Comparison of ENCODE assay signal across 8 mouse cellular contexts in genomic region chr4:9096809-9097700, GRCm38 (mm10).
A peak's percentile ranks its signal among the peaks of the same experiment; 100 is the strongest.
DNase-seq lines count a peak whose midpoint lies in the region; ATAC-seq and TF ChIP-seq lines count a peak whose summit lies in the region.

No protein-coding gene starts in this region.

- H3K27ac ChIP-seq in ES-E14 (ENCODE audit: insufficient read depth, low read depth, low read length, poor library complexity, severe bottlenecking): no peak overlapping the region
- H3K27ac ChIP-seq in forebrain, postnatal 0 days (ENCODE audit: low read depth, low read length): no peak overlapping the region
- H3K27ac ChIP-seq in layer of hippocampus, adult 2 months: no peak overlapping the region
- no peak overlapping the region for H3K27ac ChIP-seq in lung, embryonic 14.5 days (ENCODE audit: low read depth)
- no peak overlapping the region for H3K27ac ChIP-seq in thymus, adult 2 months (ENCODE audit: control insufficient read depth, insufficient read depth, low read length)

- no peak overlapping the region; a peak in 1 of 4 replicates for H3K4me3 ChIP-seq in ES-E14 (ENCODE audit: insufficient read depth in 1 of 2, low read depth in 1 of 2, low read length in 2 of 2, poor library complexity in 1 of 2, severe bottlenecking in 1 of 2)
- no peak overlapping the region for H3K4me3 ChIP-seq in forebrain, postnatal 0 days (ENCODE audit: low read depth, low read length)
- peak overlapping the region; percentile 30; the same call in 1 of the 2 replicates for H3K4me3 ChIP-seq in layer of hippocampus, adult 2 months
- no peak overlapping the region for H3K4me3 ChIP-seq in lung, embryonic 14.5 days (ENCODE audit: low read depth, low read length)
- H3K4me3 ChIP-seq in thymus, adult 2 months (ENCODE audit: control insufficient read depth, insufficient read depth, low read length): no peak overlapping the region

- TF ChIP-seq CTCF in forebrain, postnatal 0 days (IDR thresholded peaks at IDR 0.05; ENCODE audit: low read depth): peak; percentile 97
- TF ChIP-seq CTCF in layer of hippocampus, adult 2 months (conservative IDR thresholded peaks at IDR 0.05): peak; percentile 100
- peak; percentile 98 for TF ChIP-seq CTCF in lung, embryonic 14.5 days (IDR thresholded peaks at IDR 0.05; ENCODE audit: low read depth)
- peak; percentile 65; the same call in 1 of the 2 replicates for TF ChIP-seq CTCF in thymus, adult 2 months (IDR thresholded peaks at IDR 0.05; ENCODE audit: borderline replicate concordance, control insufficient read depth, extremely low read depth, insufficient read depth, low read length, poor library complexity)

- peak; percentile 78 for ATAC-seq in forebrain, postnatal 0 days
- peak; percentile 50; the same call in 1 of the 2 replicates for ATAC-seq in lung, embryonic 14.5 days (ENCODE audit: insufficient read depth)

- H3K36me3 ChIP-seq in ES-E14 (ENCODE audit: control insufficient read depth, insufficient read depth, low read length, poor library complexity, severe bottlenecking): no peaks in the 10 kb centered on the region
- H3K36me3 ChIP-seq in forebrain, postnatal 0 days (ENCODE audit: insufficient read depth): no peaks in the 10 kb centered on the region
- H3K36me3 ChIP-seq in lung, embryonic 14.5 days (ENCODE audit: insufficient read depth): no peaks in the 10 kb centered on the region
- H3K36me3 ChIP-seq in thymus, adult 2 months (ENCODE audit: control insufficient read depth, insufficient read depth, low read length): no peaks in the 10 kb centered on the region

- no peaks in the 10 kb centered on the region for H3K9me3 ChIP-seq in ES-E14 (ENCODE audit: control insufficient read depth, insufficient read depth, low read depth, low read length)
- no peaks in the 10 kb centered on the region for H3K9me3 ChIP-seq in forebrain, postnatal 0 days (ENCODE audit: low read length)
- H3K9me3 ChIP-seq in lung, embryonic 14.5 days (ENCODE audit: low read depth, low read length): no peaks in the 10 kb centered on the region

- in situ Hi-C loops in ES-E14 (cut with MboI; ENCODE audit: low sequenced_read_pairs in 2 of 2, unreplicated experiment in 2 of 2): loop anchor here in 1 of 2 experiments (10.0 kb wide), 1 partner anchor 502 kb away; no protein-coding TSS in a partner anchor

- H3K27me3 ChIP-seq in forebrain, postnatal 0 days (ENCODE audit: insufficient read depth, low read length): no peaks in the 10 kb centered on the region
- no peaks in the 10 kb centered on the region for H3K27me3 ChIP-seq in lung, embryonic 14.5 days (ENCODE audit: insufficient read depth, low read length)
- no peaks in the 10 kb centered on the region for H3K27me3 ChIP-seq in thymus, adult 2 months (ENCODE audit: control insufficient read depth, insufficient read depth, low read length)

- TF ChIP-seq POLR2A in thymus, adult 2 months (IDR thresholded peaks at IDR 0.05; ENCODE audit: control insufficient read depth, extremely low read depth, insufficient read depth, low read length, poor library complexity): no peak

- peak overlapping the region; percentile 15; the same call in 1 of the 2 replicates for H3K4me2 ChIP-seq in forebrain, postnatal 0 days (ENCODE audit: low read depth)
- H3K4me2 ChIP-seq in lung, embryonic 14.5 days: peak overlapping the region; percentile 37

- 21% methylated on average over 24 of the region's 24 CpGs for WGBS in forebrain, postnatal 0 days
- WGBS in lung, embryonic 14.5 days: 21% methylated on average over 24 of the region's 24 CpGs
- 33% methylated on average over 24 of the region's 24 CpGs for WGBS in thymus, adult 2 months

- no peak overlapping the region for H3K9ac ChIP-seq in ES-E14 (ENCODE audit: insufficient read depth, low read depth, low read length, poor library complexity, severe bottlenecking)
- H3K9ac ChIP-seq in forebrain, postnatal 0 days: no peak overlapping the region
- no peak overlapping the region for H3K9ac ChIP-seq in lung, embryonic 14.5 days

- DNase-seq in ES-E14 (ENCODE audit: low read depth, low spot score): peak; percentile 78
- DNase-seq in cerebellum, adult 11-12 months: peak; percentile 81
- peak; percentile 94 for DNase-seq in forebrain, postnatal 0 days
- peak; percentile 95 for DNase-seq in heart, postnatal 4 days
- peak; percentile 76 to 96 for DNase-seq in layer of hippocampus, adult 2 months (ENCODE audit: low spot score in 2 of 2)
- peak; percentile 98 for DNase-seq in lung, embryonic 14.5 days
- peak; percentile 35 for DNase-seq in ovary, adult 18-20 months (ENCODE audit: low spot score)
- DNase-seq in thymus, adult 2 months: peak; percentile 79

- H3K4me1 ChIP-seq in ES-E14 (ENCODE audit: control insufficient read depth in 2 of 2, insufficient read depth in 2 of 2, low read length in 2 of 2, poor library complexity in 1 of 2): no peaks in the 10 kb centered on the region
- no peaks in the 10 kb centered on the region for H3K4me1 ChIP-seq in forebrain, postnatal 0 days (ENCODE audit: insufficient read depth)
- H3K4me1 ChIP-seq in lung, embryonic 14.5 days (ENCODE audit: insufficient read depth): 0 out of 2 replicates have a peak, but pooled peaks cover 6% of the 10 kb centered on the region
- H3K4me1 ChIP-seq in thymus, adult 2 months (replicated peaks; ENCODE audit: control insufficient read depth, insufficient read depth, low read length): no peaks in the 10 kb centered on the region

TF ChIP-seq in ES-E14, 5 proteins besides CTCF, POLR2A, EP300 and RAD21:
- TF ChIP-seq ZC3H11A (IDR thresholded peaks at IDR 0.05; ENCODE audit: borderline replicate concordance, low read depth, low read length) (peak; percentile 98), ZNF384 (IDR thresholded peaks at IDR 0.05; ENCODE audit: low read depth, low read length) (no peak)

Comparison
In these comparisons a context has a peak if more than half of its experiments do, and no peak if none do; other contexts are left out.
1. DNase-seq: peak in every context shown above with its lines; median percentile 98 in lung, embryonic 14.5 days; 95 in heart, postnatal 4 days; 94 in forebrain, postnatal 0 days; 86 in layer of hippocampus, adult 2 months; 81 in cerebellum, adult 11-12 months; 79 in thymus, adult 2 months; 78 in ES-E14; 35 in ovary, adult 18-20 months.